Mouse (Mus musculus): ENCODE measurements around the gene Cd47. TPM values are rescaled to one million over a fixed set of nuclear protein-coding genes. Genes with fewer than 3 reads are reported as not detected.

The Cd47 gene
- polyA plus RNA-seq, 1 experiment from 2014 or later, result 157 TPM

DNA sequence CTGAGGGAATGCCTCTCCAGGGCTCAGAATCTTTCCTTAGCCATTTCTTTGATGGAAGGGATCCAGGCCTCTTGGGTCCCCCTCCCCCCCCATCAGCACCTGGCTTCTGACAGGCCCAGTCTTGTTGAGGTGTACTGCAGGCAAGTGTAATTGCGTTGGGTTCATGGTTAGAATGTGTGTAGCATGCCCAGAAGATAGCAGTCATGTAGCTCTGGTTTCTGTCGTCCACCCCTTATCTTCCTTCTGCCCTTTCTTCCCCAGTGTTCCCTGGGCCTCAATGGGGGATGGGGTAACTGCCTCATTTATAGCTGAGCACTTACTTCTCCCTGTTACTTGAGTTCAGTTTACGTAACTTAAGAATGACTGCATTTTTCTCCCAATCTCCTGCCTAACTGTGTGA lies 104.7 kb downstream of the Cd47 start:
- 87% methylated on average over 3 of the region's 3 CpGs for WGBS
- Histone ChIP-seq H3K4me1 (ENCODE audit: control insufficient read depth, insufficient read depth, low read length) (peaks cover 2% of the 10 kb centered on the region; the same call in 1 of the 2 replicates), H3K27me3 (ENCODE audit: control insufficient read depth, insufficient read depth, low read depth, low read length) (no peaks in the 10 kb centered on the region), H3K4me2 (ENCODE audit: low read length) (no peak overlapping the region), H3K9me3 (replicated peaks; ENCODE audit: control insufficient read depth, low read length, poor library complexity, severe bottlenecking) (no peaks in the 10 kb centered on the region), H3K9ac (ENCODE audit: low read depth, low read length) (no peak overlapping the region), H3K27ac (ENCODE audit: low read length) (no peak overlapping the region), H3K4me3 (ENCODE audit: low read depth, low read length) (no peak overlapping the region), H3K36me3 (ENCODE audit: control insufficient read depth, insufficient read depth, low read length) (no peaks in the 10 kb centered on the region)
- ATAC-seq, result no peak

DNA sequence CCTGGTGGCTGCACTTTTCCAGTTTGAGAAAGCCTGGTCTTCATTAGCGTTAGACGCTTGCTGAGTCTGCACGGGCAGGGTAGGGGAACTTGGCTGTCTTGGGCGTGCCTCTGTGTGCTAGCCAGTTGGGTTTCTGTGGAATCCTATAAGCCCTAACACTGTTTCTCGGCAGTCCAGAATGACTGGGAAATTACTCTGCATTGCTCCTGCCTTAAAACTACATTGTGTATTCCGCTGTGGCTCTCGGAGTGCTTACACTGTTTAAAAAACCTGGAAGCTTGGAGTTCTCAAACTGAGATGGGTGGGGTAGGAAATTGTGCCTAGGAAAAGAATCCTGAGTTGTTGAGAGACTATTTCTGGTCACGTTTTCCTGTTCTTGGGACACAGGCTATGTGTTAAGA lies 105.3 kb downstream of the Cd47 start:
- ATAC-seq, result no peak
- no peaks in the 10 kb centered on the region for H3K27me3 ChIP-seq (ENCODE audit: control insufficient read depth, insufficient read depth, low read depth, low read length)
- H3K4me2 ChIP-seq (ENCODE audit: low read length), result no peak overlapping the region

DNA sequence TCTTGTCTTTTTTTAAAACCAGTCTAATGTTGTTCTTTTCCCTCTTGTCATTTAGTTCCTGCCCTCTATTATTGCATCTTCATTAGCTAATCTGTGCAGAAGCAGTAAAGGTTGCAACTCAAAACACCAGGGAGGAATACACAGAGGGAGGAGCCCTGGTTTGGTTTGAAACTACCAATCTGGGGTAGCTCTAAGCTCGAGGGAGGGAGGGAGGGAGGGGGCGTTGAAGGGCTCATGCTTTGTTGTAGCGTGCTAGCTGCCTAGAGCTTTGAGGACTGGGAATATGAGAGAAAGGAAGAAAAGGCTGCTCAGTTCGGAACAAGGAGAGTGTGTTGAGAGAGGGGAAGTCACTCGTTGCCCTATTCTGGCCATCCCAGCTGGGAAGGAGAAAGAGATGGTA lies 105.7 kb downstream of the Cd47 start:
- no peaks in the 10 kb centered on the region for H3K9me3 ChIP-seq (replicated peaks; ENCODE audit: control insufficient read depth, low read length, poor library complexity, severe bottlenecking)
- H3K27me3 ChIP-seq (ENCODE audit: control insufficient read depth, insufficient read depth, low read depth, low read length), result no peaks in the 10 kb centered on the region
- no peak overlapping the region for H3K27ac ChIP-seq (ENCODE audit: low read length)
- no peak overlapping the region for H3K9ac ChIP-seq (ENCODE audit: low read depth, low read length)
- WGBS, result 17% methylated on average over 5 of the region's 5 CpGs
- peaks cover 2% of the 10 kb centered on the region; the same call in 1 of the 2 replicates for H3K4me1 ChIP-seq (ENCODE audit: control insufficient read depth, insufficient read depth, low read length)
- 0 out of 2 replicates have a peak, but pooled peaks have one; percentile 54 for ATAC-seq
- no peaks in the 10 kb centered on the region for H3K36me3 ChIP-seq (ENCODE audit: control insufficient read depth, insufficient read depth, low read length)
- no peak overlapping the region for H3K4me2 ChIP-seq (ENCODE audit: low read length)
- no peak overlapping the region for H3K4me3 ChIP-seq (ENCODE audit: low read depth, low read length)

More for the DNA sequence above, 105.3 kb downstream of the Cd47 start:
- H3K36me3 ChIP-seq (ENCODE audit: control insufficient read depth, insufficient read depth, low read length), result no peaks in the 10 kb centered on the region
- 79% methylated on average over 8 of the region's 8 CpGs for WGBS
- no peak overlapping the region for H3K27ac ChIP-seq (ENCODE audit: low read length)
- H3K4me1 ChIP-seq (ENCODE audit: control insufficient read depth, insufficient read depth, low read length), result peaks cover 2% of the 10 kb centered on the region; the same call in 1 of the 2 replicates
- H3K4me3 ChIP-seq (ENCODE audit: low read depth, low read length), result no peak overlapping the region
- H3K9me3 ChIP-seq (replicated peaks; ENCODE audit: control insufficient read depth, low read length, poor library complexity, severe bottlenecking), result no peaks in the 10 kb centered on the region
- H3K9ac ChIP-seq (ENCODE audit: low read depth, low read length), result no peak overlapping the region

DNA sequence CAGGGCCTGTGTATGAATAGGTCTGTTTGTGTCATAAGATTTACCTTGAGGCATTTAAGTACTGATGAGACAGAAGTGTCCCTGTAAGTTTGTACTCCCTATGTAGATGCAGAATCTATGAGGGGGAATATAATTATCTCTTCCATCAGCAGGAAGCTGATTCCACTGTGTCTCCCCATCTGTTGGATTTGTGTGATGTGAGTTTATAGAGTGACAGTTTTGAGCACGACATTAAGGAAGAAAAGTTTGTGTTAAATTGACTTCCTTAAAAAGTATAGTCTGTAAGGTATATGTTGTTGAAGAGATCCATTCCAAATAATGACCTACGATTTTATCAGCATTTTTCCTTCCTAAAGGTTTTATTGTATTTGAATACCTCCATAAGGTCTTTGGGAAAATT lies 106.6 kb downstream of the Cd47 start:
- Histone ChIP-seq H3K4me1 (ENCODE audit: control insufficient read depth, insufficient read depth, low read length) (peaks cover 2% of the 10 kb centered on the region; the same call in 1 of the 2 replicates), H3K27me3 (ENCODE audit: control insufficient read depth, insufficient read depth, low read depth, low read length) (no peaks in the 10 kb centered on the region), H3K4me3 (ENCODE audit: low read depth, low read length) (no peak overlapping the region), H3K36me3 (ENCODE audit: control insufficient read depth, insufficient read depth, low read length) (no peaks in the 10 kb centered on the region), H3K4me2 (ENCODE audit: low read length) (no peak overlapping the region), H3K27ac (ENCODE audit: low read length) (no peak overlapping the region), H3K9me3 (replicated peaks; ENCODE audit: control insufficient read depth, low read length, poor library complexity, severe bottlenecking) (no peaks in the 10 kb centered on the region), H3K9ac (ENCODE audit: low read depth, low read length) (no peak overlapping the region)
- WGBS, result 86% methylated on average over 2 of the region's 2 CpGs
- ATAC-seq, result no peak

DNA sequence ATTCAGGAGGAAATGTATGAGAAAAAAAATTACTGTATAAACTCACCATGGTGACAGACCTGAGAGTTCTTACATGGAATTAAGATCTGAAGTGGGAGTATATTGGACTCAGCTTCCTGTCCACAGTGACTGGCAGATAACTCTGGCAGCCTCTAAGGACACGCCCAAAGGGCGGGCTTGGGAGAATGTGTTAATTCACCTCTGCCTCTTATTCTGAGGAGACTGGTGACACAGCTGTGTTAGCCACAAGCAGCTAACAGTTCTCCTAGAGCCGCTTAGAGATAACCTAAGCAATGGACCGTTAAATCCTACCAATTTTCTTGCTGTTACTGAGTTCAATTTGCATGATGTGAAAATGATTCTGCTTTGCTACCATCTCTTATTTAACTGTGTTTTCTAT lies 107.0 kb downstream of the Cd47 start:
- WGBS, result 26% methylated on average over 4 of the region's 4 CpGs
- Histone ChIP-seq H3K4me3 (ENCODE audit: low read depth, low read length) (no peak overlapping the region), H3K4me2 (ENCODE audit: low read length) (no peak overlapping the region), H3K27me3 (ENCODE audit: control insufficient read depth, insufficient read depth, low read depth, low read length) (no peaks in the 10 kb centered on the region), H3K9me3 (replicated peaks; ENCODE audit: control insufficient read depth, low read length, poor library complexity, severe bottlenecking) (no peaks in the 10 kb centered on the region), H3K4me1 (ENCODE audit: control insufficient read depth, insufficient read depth, low read length) (peaks cover 2% of the 10 kb centered on the region; the same call in 1 of the 2 replicates), H3K27ac (ENCODE audit: low read length) (no peak overlapping the region), H3K36me3 (ENCODE audit: control insufficient read depth, insufficient read depth, low read length) (no peaks in the 10 kb centered on the region), H3K9ac (ENCODE audit: low read depth, low read length) (no peak overlapping the region)
- ATAC-seq, result no peak

DNA sequence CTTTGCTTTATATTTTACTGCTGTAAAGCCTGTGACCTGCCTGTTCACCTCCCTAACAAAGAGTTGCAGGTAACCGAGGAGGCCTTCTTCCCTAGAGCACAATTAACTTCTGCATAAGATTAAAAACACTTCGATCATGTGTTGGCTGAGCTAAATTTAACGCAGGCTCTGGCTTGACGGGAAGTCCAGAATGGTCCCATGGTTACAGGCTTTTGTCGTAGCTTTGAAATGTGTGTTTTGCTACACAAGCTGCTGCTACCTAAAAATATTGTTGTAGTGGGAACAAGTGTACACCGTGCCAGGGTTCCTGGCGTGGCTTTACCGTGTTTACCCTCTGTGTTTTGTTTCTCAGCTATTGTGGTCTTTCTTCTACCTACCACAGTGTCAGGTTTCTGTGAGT lies 109.2 kb downstream of the Cd47 start:
- Histone ChIP-seq H3K9me3 (replicated peaks; ENCODE audit: control insufficient read depth, low read length, poor library complexity, severe bottlenecking) (no peaks in the 10 kb centered on the region), H3K27me3 (ENCODE audit: control insufficient read depth, insufficient read depth, low read depth, low read length) (no peaks in the 10 kb centered on the region), H3K4me1 (ENCODE audit: control insufficient read depth, insufficient read depth, low read length) (peaks cover 2% of the 10 kb centered on the region; the same call in 1 of the 2 replicates), H3K4me2 (ENCODE audit: low read length) (no peak overlapping the region), H3K9ac (ENCODE audit: low read depth, low read length) (no peak overlapping the region), H3K36me3 (ENCODE audit: control insufficient read depth, insufficient read depth, low read length) (no peaks in the 10 kb centered on the region), H3K27ac (ENCODE audit: low read length) (no peak overlapping the region), H3K4me3 (ENCODE audit: low read depth, low read length) (no peak overlapping the region)
- 68% methylated on average over 8 of the region's 8 CpGs for WGBS
- no peak for ATAC-seq

DNA sequence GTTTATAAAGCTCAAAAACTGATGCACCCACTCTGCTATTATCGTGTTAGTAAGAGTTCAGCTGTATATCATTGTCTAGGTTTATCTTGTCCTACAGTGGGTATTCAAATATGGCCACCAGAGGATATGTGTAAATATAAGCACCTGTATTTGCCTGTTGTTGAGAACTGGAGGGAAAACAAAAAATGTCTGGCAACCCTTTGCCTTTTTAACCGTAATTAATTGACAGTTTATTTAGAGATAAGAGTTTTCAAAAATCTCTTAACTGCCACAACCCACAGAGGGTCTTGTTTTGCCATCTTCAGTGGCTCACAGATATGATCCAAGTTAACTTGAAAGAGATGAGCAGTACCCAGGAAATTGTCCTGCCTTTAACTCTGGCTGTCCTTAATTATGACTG lies 113.8 kb downstream of the Cd47 start:
- WGBS, result 91% methylated on average over 2 of the region's 2 CpGs
- H3K9ac ChIP-seq (ENCODE audit: low read depth, low read length), result no peak overlapping the region
- H3K27ac ChIP-seq (ENCODE audit: low read length), result no peak overlapping the region
- H3K36me3 ChIP-seq (ENCODE audit: control insufficient read depth, insufficient read depth, low read length), result no peaks in the 10 kb centered on the region
- no peaks in the 10 kb centered on the region for H3K27me3 ChIP-seq (ENCODE audit: control insufficient read depth, insufficient read depth, low read depth, low read length)
- H3K4me2 ChIP-seq (ENCODE audit: low read length), result no peak overlapping the region
- no peak overlapping the region for H3K4me3 ChIP-seq (ENCODE audit: low read depth, low read length)
- no peak for ATAC-seq
- no peaks in the 10 kb centered on the region for H3K4me1 ChIP-seq (ENCODE audit: control insufficient read depth, insufficient read depth, low read length)
- no peaks in the 10 kb centered on the region for H3K9me3 ChIP-seq (replicated peaks; ENCODE audit: control insufficient read depth, low read length, poor library complexity, severe bottlenecking)

DNA sequence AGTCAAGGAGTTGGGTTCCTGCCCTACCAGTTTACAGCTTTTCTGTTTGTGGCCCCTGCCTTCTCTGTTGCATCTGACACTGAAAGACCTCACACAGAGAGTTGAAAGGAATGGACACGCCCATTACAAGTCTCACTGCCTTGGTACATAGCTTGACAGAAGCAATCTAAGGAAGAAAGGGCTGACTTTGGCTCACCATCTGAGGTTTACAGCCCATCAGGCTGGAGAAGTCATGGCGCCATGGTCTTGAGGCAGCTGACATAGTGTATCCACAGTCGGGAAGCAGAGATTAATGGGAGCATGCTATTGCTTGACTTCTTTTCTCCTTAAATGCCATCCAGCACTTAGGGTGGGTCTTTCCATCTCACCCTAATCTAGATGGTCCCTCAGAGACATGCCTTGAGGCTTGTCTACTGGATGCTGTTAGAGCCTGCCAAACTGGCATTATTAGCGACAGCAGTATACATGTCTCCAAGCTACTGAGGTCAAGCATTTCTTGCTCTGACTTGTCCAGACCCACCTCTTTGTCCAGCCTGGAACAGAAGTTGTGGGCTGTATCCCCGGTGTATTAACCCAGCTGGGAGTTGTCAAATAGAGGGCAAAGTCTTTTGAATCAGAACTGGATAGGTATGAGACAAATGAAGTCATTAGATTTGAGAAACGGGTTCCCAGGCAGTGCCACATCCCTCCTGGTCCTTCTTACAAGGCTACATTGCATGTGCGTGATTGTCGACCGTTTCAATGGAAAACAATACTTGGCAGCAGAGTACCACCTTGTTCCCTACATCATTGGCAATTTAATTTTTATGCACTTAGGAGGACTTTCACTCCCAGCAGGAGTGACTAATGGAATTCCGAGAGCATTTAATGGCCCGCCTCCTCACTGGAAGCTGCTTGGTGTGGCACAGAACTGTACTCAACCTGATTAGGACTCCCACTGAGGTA lies 115.5 kb downstream of the Cd47 start:
- Histone ChIP-seq H3K4me2 (ENCODE audit: low read length) (no peak overlapping the region), H3K9me3 (replicated peaks; ENCODE audit: control insufficient read depth, low read length, poor library complexity, severe bottlenecking) (no peaks in the 10 kb centered on the region), H3K36me3 (ENCODE audit: control insufficient read depth, insufficient read depth, low read length) (no peaks in the 10 kb centered on the region), H3K4me3 (ENCODE audit: low read depth, low read length) (no peak overlapping the region), H3K27me3 (ENCODE audit: control insufficient read depth, insufficient read depth, low read depth, low read length) (no peaks in the 10 kb centered on the region), H3K27ac (ENCODE audit: low read length) (no peak overlapping the region), H3K9ac (ENCODE audit: low read depth, low read length) (no peak overlapping the region), H3K4me1 (ENCODE audit: control insufficient read depth, insufficient read depth, low read length) (no peaks in the 10 kb centered on the region)
- ATAC-seq, result 0 out of 2 replicates have a peak, but pooled peaks have one; percentile 5
- WGBS, result 85% methylated on average over 11 of the region's 11 CpGs

DNA sequence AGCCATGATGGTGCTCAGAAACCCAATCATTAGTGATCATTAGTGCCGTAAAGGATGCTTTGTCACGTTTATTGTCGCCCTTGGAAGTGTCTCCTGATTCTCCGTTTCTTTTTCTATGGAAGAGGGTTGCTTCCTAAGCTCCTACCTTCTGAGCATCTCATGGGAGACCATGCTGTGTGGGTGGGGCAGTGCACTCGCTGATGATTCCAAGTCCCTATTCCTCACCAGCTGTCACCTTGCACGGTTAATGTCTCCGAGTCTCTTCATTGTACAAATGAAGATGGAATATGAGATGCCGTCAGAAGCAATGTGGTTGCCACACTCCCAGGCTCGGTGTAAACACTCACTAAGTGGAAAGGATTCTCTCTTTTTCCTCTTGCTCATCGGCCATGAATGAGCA lies 119.9 kb downstream of the Cd47 start:
- H3K27ac ChIP-seq (ENCODE audit: low read length), result no peak overlapping the region
- no peaks in the 10 kb centered on the region for H3K9me3 ChIP-seq (replicated peaks; ENCODE audit: control insufficient read depth, low read length, poor library complexity, severe bottlenecking)
- H3K4me1 ChIP-seq (ENCODE audit: control insufficient read depth, insufficient read depth, low read length), result peaks cover 4% of the 10 kb centered on the region; the same call in 1 of the 2 replicates
- WGBS, result 90% methylated on average over 10 of the region's 10 CpGs
- ATAC-seq, result no peak
- no peak overlapping the region for H3K9ac ChIP-seq (ENCODE audit: low read depth, low read length)
- no peaks in the 10 kb centered on the region for H3K36me3 ChIP-seq (ENCODE audit: control insufficient read depth, insufficient read depth, low read length)
- H3K4me2 ChIP-seq (ENCODE audit: low read length), result no peak overlapping the region
- H3K4me3 ChIP-seq (ENCODE audit: low read depth, low read length), result no peak overlapping the region
- H3K27me3 ChIP-seq (ENCODE audit: control insufficient read depth, insufficient read depth, low read depth, low read length), result no peaks in the 10 kb centered on the region
